Mouse (Mus musculus) hindlimb bud, embryonic 11.5 days (tissue): ENCODE data around the gene Plgrkt.

Experiments used
- DNase-seq: peaks from one replicate; pipeline ENCODE4 v3.0.0-alpha.2; 2012; ENCODE audit warnings: low read depth, low spot score; ENCODE audit errors: extremely low spot score

The Plgrkt gene

GRCm38 (mm10) chr19:29384412-29384811, 17.2 kb upstream of the Plgrkt start:
- no peak for DNase-seq

DNA sequence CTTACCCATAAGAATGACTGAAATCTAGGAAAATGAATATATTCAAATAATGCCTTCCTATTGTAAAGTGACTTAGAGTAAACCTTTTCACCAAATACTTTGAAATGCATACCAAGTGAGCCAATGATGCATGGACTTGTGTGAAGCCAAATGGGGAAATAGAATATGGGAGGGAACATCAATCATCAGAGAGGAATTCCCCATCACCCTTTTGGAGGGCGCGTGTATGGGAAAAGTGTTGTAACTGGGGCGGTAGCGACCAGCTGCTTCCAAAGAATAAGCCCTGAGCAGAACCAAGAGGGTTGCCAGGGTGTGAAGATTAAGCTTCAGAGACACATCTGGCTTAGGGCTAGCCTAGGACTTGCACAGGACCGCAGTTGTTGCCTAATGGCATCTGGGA, 16.2 kb upstream of the Plgrkt start:
- no peak for DNase-seq

DNA sequence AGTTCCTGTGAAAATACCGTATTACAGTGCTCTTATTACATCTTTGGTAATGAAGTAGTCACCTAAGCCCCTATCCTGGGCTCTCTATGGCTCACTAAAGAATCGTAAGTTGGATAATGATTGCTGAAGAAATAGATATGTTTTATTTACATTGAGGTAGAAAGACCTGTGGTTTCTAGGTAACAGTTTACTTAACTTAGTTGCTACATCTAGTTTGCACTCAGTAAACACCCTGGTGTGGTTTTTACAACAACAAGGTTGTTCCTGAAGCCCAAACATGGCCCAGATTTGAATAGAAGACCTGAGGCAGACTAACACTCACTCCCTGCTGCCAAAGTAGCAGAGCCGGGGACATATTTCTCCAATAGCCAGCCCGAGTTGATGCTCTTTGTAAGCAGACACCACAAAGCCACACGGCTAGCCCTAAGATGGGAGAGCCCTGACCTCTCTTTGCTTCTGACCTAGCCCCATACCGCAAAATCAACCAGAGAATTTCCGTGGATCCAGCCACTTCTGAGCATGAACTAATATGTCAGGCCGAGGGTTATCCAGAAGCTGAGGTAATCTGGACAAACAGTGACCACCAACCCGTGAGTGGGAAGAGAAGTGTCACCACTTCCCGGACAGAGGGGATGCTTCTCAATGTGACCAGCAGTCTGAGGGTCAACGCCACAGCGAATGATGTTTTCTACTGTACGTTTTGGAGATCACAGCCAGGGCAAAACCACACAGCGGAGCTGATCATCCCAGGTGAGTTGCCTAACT, 12.8 kb upstream of the Plgrkt start:
- no peak for DNase-seq

GRCm38 (mm10) chr19:29376382-29376781, 9.2 kb upstream of the Plgrkt start:
- DNase-seq: no peak

GRCm38 (mm10) chr19:29374947-29375346, 7.8 kb upstream of the Plgrkt start:
- no peak for DNase-seq

- no peak for DNase-seq
Measured at GRCm38 (mm10) chr19:29373438-29373837, 6.2 kb upstream of the Plgrkt start.

DNA sequence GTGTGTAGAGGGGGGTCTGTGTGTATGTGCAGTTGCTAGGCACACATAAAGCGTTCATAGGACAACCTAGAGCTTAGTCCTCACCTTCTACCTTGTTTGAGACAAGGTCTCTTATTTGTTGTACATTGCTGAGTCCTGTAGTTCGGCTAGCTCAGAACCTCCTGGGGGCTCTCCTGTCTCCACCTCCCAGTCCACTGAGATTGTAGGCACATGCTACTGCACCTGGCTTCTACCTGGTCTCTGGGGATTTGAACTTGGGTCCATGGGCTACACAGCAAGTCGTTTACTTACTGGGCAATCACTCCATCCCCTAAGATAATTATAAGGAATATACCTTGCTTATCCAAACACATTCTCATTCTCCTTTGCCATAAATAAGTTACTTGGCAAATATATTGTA, 5.4 kb upstream of the Plgrkt start:
- DNase-seq: no peak

DNA sequence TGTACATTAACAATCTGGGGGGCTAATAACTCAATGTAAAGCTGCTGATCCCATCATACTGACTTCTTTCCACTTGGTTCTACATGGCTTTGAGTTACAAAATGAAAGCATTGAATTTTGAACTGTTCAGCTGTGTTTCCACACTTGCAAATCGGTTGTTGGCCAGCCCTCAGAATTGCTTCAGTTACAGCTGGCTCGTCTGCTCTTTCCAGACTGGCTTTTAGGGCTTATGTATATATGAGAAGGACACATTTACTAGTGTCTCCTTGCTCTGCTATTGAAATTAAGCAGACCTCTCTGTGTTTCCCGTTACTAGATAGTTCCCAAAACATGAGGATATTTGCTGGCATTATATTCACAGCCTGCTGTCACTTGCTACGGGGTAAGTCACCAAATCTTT, 4.9 kb upstream of the Plgrkt start:
- no peak for DNase-seq

DNA sequence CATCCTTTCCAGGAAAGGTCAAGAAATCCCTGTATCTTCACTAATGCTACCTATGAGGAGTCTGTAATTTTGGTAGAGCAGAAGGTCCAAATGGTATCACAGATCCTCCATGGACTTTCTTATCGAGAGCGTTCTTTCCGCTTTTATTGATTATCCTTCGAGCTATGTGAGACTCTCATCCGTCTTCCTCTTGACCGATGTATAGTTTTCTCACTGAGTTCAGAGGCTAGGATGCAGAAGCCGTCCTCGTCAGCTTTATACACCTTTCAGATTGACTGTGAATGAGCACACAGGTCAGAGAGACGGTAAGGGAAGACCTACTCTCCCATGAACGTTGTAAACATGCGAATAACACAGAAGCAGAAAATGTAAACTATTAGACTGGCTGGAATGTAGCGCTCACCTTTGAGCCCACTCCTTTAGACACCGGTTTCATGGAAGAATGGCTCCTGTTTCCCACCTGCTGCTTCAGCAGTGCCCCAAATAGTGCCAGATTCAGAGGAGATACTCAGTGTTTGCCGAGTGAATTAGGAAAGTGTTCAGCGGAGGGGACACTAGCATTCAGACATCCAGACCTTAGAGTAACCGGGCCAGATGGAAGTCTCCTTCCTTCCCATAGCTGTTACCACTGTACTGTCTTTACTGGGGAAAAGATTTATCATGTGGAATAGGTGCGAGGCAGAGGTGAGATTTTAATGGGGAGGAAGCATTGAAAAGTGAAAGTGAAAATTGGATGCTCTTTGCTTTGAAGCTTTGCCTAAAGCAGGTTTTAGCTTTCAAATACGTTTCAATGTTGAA, 4.3 kb upstream of the Plgrkt start:
- no peak for DNase-seq

DNA sequence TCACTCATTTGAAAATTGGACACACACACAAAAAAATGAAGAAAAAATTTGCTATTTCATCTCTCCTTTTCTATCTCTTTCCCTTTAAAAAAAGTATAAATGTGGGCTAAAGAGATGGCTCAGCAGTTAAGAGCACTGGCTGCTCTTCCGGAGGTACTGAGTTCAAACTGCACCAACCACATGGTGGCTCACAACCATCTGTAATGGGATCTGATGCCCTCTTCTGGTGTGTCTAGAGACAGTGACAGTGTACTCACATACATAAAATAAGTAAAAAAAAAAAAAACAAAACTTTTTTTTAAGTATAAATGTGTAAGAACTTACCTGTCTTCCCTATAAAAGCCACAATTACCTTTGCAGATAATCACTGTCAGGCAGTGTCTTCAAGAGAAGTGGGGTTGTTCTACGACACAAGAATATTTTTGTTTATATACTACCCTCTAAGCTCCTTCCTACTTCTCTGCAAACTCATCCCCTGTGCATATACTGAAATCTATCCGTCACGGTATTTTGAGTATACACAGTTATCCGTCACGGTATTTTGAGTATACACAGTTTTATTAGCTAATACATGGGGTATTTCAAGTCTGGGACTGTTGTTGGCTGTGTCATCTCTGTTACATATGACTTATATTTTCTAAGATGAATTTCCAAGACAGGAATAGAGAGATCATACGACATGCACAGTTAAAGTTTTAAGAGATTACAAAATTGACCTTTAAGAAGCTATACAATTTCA, 3.5 kb upstream of the Plgrkt start:
- no peak for DNase-seq

DNA sequence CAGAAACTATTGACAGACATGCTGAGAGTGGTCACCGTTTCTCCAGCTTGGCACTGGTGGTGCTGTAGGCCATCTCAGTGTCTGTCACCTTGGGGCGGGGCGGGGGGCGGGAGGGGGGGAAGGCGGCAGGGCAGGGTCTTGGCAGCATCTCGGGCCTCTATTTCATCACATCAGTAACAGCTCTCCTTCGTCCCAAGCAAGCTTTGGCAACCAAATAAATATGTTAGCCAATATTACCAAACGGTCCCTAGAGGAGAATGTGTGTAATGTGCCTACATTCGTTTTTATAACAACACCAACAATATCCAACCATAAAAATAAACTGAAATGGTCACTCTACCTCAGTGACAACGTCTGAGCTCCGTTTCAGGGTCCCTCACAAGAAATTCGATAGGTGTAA, 2.9 kb upstream of the Plgrkt start:
- DNase-seq: no peak

DNA sequence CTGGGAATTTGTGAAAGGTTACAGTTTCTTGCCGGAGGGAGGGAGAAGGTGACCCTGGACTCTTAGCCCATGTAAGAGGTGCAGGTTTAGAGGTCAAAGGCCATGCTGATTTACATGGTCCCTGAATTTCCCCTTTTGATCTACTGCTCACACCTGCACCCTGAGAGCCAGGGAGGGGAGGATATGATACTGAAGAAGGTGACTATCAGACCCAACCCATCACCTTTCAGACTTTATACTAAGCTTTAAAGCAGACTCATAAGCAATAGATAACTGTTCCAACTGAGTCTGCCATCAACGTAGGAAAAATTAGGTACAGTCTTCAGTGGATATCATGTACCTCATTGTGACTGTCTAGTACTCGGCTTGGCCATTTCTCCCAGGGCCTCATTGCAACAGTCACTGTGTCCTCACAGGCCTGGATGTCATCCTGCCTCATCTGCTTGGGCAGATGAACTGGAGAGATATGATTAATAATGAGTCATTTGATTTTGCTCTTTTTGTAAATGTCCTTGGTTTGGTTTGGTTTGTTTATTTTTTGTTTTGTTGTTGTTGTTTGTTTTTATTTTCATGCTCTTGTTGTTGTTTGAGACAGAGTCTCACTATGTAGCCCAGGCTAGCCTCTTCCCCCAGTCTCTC, 1.6 kb upstream of the Plgrkt start:
- no peak for DNase-seq

- no peak for DNase-seq
Measured at GRCm38 (mm10) chr19:29368041-29368440, 851 bp upstream of the Plgrkt start.

DNA sequence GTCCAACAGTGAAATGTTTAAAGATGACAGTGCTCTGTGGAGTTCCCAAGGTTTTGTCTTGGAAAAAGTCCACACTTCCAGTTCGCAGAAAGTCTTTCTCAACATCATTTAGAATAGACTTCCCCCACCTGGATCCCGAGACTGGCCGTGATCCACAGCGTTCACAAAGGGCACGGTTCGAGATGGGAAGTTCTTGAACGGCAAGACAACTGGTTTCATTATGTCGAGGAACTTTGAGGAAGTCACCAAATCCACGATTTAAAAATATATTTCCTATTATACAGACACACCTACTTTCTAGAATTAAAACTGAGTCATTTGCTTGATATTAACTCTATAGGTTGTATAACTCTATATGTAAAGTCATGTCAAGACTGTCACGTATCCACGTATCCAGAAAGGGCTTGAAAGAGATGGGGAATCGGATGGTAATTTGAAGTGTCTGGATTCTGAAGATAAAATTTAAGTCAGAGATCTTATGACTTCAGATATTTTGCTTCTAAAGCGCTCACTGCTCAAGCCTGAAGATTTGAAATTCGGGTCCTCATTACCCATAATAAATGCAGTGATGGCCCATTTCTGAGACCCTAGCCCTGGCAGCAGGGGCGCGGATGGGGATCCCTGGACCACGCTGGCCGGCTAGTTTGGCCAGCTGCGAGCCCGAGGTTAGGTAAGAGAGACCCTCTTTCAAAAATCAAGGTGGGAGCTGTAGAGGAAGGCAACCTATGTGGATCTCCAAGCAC, 793 bp downstream of the Plgrkt start:
- no peak for DNase-seq

- DNase-seq: no peak
Measured at GRCm38 (mm10) chr19:29365105-29365504, 2.1 kb downstream of the Plgrkt start.

DNA sequence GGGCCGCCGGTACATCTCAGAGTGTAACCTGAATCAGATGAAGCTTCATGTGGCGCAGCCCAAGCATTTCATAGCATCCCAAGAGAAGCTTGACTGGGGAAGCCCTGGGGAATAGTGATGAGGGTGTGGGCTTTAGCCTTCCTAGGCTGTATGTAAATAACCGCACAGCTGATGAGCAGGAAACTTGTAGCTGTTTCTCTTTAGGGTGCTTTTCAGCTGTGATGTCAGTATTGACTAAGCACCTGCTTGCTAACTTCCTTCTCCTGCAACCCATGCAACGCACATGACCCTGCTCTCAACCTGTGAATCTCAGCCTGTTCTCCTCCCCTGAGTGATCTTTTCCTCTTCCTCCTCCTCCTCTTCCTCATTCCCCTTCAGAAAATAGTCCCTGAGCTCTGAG, 3.1 kb downstream of the Plgrkt start:
- DNase-seq: no peak

DNA sequence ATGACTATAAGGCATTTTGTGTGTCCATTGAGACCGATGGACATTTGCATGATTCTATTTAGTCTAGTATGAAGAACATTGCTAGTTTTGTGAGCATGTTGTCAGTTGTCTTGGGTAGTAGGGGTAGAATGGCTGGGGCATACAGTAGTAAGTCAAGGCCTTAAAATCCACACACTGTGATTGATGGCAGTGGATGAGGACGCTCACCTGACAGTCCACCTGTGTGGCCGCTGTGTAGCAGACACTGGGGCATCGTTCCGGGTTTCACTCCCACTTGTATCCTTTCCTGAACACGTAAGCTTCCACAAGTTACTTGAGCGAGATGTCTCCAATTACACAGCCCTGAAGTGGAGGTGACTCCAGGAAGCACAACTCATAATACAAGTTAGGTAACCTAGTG, 3.6 kb downstream of the Plgrkt start:
- no peak for DNase-seq

DNA sequence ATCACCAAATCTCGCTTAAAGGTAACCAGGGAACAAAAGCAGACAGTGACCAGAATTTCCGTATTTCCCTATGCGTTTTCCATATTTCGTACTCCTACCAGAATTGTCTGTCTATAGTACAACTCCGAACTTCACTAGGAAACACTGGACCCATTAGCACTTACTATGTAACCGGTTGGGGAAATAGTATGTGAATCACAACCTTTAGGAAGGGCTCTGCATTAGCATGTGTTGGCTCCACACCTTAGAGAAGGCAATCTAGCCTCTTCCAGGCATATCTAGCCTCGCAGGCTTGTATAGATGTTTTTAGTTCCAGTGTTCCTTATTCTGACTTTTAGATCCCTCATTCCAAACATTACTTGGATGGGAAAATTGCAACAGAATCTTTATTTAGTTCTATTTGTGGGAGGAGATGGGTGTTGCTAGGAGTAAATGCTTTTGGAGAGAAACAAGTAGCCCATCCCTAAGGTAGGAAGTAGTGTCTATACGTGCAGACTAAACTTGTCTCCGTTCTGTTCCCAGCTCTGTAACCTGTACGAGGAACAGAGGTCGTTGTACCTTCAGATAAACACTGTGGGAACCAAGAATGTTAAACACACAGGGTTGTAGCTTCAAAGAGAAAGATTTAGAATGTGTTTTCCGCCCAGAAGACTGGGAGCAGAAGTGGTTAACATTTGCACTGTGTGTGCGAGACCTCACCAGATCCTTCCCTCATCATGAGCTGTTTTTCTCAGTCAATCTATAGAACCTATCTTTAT, 4.8 kb downstream of the Plgrkt start:
- DNase-seq: no peak

DNA sequence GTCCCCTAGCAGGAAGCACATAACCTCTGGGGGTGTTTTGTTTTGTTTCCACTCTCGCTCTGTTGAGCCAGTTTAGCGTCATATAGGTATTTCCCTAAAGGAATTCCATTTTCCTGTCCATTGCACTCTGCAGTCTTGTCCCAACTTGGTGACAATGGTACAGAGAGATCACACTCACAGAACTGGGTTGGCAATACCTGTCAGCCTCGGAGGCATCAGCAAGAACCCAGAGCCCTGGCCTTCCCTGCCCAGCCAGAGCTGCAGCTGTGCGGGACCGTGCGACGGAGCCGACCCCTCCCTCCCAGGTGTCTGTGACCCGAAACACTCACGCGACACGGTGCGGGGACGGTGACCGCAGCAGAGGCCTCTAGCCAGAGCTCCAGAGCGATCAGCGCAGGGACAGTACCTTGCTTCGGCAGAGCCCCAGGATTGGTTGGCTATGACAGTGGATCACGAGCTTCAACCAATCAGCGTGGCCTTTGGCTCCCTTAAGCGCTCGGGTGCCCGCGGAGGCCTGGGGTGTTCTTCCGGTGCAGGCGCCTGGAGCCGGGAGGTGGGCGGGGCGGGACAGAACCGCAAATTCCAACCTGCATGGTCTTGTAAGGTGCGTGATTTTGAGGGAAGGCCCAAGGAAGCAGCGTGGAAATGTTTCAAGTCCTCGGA, 5.6 kb downstream of the Plgrkt start:
- no peak for DNase-seq
